Mouse (Mus musculus) spleen, adult 2 months (tissue): ENCODE data around the gene 9930111J21Rik1.

Experiments used
- CTCF ChIP-seq: fragments of 200-500 bp; IDR thresholded peaks from 2 replicates; pipeline ENCODE4 v1.5.1; 2011; ENCODE audit warnings: mild to moderate bottlenecking, inconsistent platforms; ENCODE audit not compliant: insufficient read depth, insufficient read length, insufficient replicate concordance; ENCODE audit errors: extremely low read depth
- POLR2A ChIP-seq: fragments of 200-500 bp; IDR thresholded peaks from 2 replicates; pipeline ENCODE4 v1.6.1; 2011; ENCODE audit warnings: low read depth, low read length, inconsistent platforms

- TF ChIP-seq POLR2A (no peak), CTCF (no peak)
Observed at GRCm38 (mm10) chr11:48898812-48899431, 80.3 kb downstream of the 9930111J21Rik1 start.
